Mouse (Mus musculus) lung, postnatal 0 days (tissue): ENCODE results near the gene Hes2. TPM values are rescaled to one million over a fixed set of nuclear protein-coding genes. Genes with fewer than 3 reads are reported as not detected.

Source experiments
- ATAC-seq: fragments of 200-750 bp; cut with Nextera tagmentation; 2 replicates; pipeline ENCODE4 v1.8.0; 2017; ENCODE audit warnings: moderate library complexity
- DNase-seq: peaks from one replicate; pipeline ENCODE4 v3.0.0-alpha.2; 2016; ENCODE audit warnings: low spot score
- H3K27ac ChIP-seq: fragments of 300-500 bp; sonication (generic); 2 replicates; pipeline ENCODE4 v1.5.1; 2014; ENCODE audit warnings: antibody characterized with exemption, mild to moderate bottlenecking, low read length, mixed read lengths
- H3K27me3 ChIP-seq: fragments of 300-500 bp; sonication (generic); replicated peaks from 2 replicates; pipeline ENCODE4 v1.6.1; 2014; ENCODE audit warnings: low read length, mixed read lengths; ENCODE audit not compliant: insufficient read depth
- H3K36me3 ChIP-seq: fragments of 300-500 bp; sonication (generic); 2 replicates; pipeline ENCODE4 v1.6.1; 2014; ENCODE audit warnings: low read length, mixed read lengths; ENCODE audit not compliant: insufficient read depth
- H3K4me1 ChIP-seq: fragments of 300-500 bp; sonication (generic); 2 replicates; pipeline ENCODE4 v1.6.1; 2014; ENCODE audit warnings: antibody characterized with exemption, low read depth, low read length, mixed read lengths; ENCODE audit not compliant: insufficient read depth
- H3K4me2 ChIP-seq: fragments of 300-500 bp; sonication (generic); replicated peaks from 2 replicates; pipeline ENCODE4 v1.6.1; 2014; ENCODE audit warnings: low read depth, mild to moderate bottlenecking, low read length, moderate library complexity, mixed read lengths
- H3K4me3 ChIP-seq: fragments of 300-500 bp; sonication (generic); 2 replicates; pipeline ENCODE4 v1.5.1; 2014; ENCODE audit warnings: low read depth, low read length
- H3K9ac ChIP-seq: fragments of 300-500 bp; sonication (generic); replicated peaks from 2 replicates; pipeline ENCODE4 v1.6.1; 2014; ENCODE audit warnings: low read depth, mild to moderate bottlenecking
- H3K9me3 ChIP-seq: fragments of 300-500 bp; sonication (generic); 2 replicates; pipeline ENCODE4 v1.6.1; 2016; ENCODE audit warnings: low read length, mixed read lengths
- CTCF ChIP-seq: IDR thresholded peaks from 2 replicates; pipeline ENCODE4 v1.5.1; 2016; ENCODE audit warnings: antibody characterized with exemption, mild to moderate bottlenecking
- EP300 ChIP-seq: IDR thresholded peaks from 2 replicates; pipeline ENCODE4 v1.6.1; 2016; ENCODE audit warnings: antibody characterized with exemption, mild to moderate bottlenecking, control low read depth
- WGBS: fragments of 180-500 bp; shearing (Covaris S2); extraction: QIAGEN DNeasy Blood & Tissue Kit; methylation state at CpG from one replicate; pipeline ENCODE4 v1.1.7; 2014; 5-methylcytosine and 5-hydroxymethylcytosine counted together
- polyA plus RNA-seq: library from polyadenylated mRNA; unstranded; fragments of >200 nt; fragmentation: Nextera tagmentation; extraction: Ambion mirVana; gene quantifications from 2 replicates; pipeline ENCODE4 v1.2.1, GENCODE M21; 2015

The Hes2 gene
- polyA plus RNA-seq, 1 experiment from 2014 or later = 0.26 TPM

DNA sequence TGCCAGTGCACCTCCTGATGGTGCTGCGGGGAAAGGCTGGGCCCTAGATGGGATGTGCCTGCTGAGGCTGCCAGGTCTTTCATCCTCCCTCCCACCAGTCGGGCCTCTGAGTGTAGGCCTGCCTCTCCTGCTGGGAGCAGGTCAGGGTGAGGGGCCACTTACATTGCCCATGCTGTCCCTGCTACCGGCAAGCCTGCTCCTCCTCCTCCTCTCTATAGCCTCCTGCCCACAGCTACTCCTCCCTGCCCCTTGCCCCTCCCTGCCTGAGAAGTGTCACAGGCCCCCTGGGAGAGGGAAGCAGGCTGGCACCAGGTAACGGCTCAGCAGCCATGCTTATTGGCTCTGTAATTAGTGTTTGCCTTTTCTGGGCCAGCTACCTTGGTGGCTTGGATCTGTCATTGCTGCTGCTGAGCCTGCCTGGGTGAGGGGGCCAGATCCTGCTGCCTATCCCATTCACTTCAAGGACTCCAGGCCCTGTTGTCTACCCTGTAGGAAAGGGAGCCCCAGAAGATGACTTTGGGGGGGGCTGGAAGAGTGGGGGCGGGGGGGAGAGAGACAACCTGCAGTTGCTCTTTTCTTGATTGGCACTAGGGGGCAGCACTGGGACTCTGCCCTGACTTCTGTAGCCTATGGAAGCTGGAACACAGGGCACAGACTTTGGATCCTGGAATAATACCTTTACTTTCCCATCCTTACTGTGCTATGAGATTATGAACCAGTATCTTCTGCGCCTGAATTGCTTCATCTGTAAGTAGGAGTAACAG is 22.4 kb upstream of the Hes2 start:
- no peaks in the 10 kb centered on the region for H3K9me3 ChIP-seq
- H3K9ac ChIP-seq = no peak overlapping the region
- no peak overlapping the region for H3K4me3 ChIP-seq
- 33% methylated on average over 5 of the region's 6 CpGs for WGBS
- no peak overlapping the region for H3K27ac ChIP-seq
- H3K4me2 ChIP-seq = no peak overlapping the region
- H3K36me3 ChIP-seq = no peaks in the 10 kb centered on the region
- ATAC-seq = no peak
- H3K4me1 ChIP-seq = peaks cover 5% of the 10 kb centered on the region; the same call in 1 of the 2 replicates
- H3K27me3 ChIP-seq = peaks cover 26% of the 10 kb centered on the region; the same call in 1 of the 2 replicates
- peak; percentile 63 for DNase-seq
- TF ChIP-seq CTCF = peak; percentile 74
- TF ChIP-seq EP300 = no peak

DNA sequence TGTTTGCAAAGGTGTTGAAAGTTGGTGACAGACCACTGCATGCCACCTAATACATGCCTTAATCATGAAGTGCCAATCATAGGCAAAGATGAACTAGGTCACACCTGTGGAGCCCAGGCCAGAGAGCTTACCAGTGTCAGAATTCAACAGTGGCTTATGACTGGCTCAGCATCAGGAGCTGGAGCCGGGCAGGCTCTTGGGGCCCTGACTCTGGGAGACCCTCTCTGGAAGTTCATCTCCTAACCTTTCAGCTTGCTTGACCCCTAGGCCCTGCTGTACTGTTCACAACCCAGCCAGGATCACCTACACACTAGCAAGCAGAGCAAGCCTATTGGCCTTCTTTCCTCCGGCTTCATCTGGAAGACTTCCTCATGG is 21.8 kb upstream of the Hes2 start:
- 92% methylated on average over 2 of the region's 2 CpGs for WGBS
- no peak overlapping the region for H3K4me3 ChIP-seq
- no peak for ATAC-seq
- H3K27ac ChIP-seq = no peak overlapping the region
- H3K36me3 ChIP-seq = no peaks in the 10 kb centered on the region
- no peak overlapping the region for H3K9ac ChIP-seq
- DNase-seq = no peak
- H3K4me2 ChIP-seq = no peak overlapping the region
- TF ChIP-seq CTCF (no peak), EP300 (no peak)
- peaks cover 21% of the 10 kb centered on the region; the same call in 1 of the 2 replicates for H3K27me3 ChIP-seq
- peaks cover 5% of the 10 kb centered on the region; the same call in 1 of the 2 replicates for H3K4me1 ChIP-seq
- no peaks in the 10 kb centered on the region for H3K9me3 ChIP-seq

DNA sequence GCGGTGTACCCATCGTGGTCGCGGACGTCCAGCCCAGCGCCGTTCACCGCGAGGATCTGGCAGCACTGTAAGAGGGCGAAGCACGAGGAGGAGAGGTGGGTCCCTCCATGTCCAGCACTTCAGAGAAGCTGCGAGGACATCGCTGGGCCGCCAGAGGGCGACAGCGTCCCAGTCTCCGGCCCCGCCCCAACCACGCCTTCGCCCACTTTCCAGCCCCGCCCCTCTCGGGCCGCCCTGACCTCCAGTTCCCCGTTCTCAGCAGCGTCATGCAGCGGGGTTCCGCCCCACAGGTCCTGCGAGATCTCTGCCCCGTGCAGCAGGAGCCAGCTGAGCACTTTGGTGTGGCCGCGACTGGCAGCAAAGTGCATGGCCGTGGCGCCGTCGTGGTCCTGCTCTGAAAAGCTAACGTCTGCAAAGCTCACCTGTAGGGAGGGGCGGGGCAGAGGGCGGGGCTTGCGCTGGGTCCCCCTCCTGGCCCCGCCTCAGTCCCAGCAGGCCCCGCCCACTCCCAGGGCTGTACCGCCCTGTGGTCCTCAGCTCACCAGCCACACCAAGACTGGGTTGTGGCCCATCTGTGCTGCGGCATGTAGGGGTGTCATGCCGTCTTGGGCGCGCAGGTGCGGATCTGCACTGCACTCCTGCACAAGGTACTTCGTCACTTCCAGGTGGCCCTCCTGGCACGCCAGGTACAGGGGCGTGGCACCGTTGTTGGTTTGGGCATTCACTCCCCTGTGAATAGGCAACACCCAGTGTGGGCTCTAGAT is 20.0 kb upstream of the Hes2 start:
- H3K9me3 ChIP-seq = no peaks in the 10 kb centered on the region
- H3K4me1 ChIP-seq = peaks cover 5% of the 10 kb centered on the region; the same call in 1 of the 2 replicates
- peak overlapping the region; percentile 61 for H3K4me2 ChIP-seq
- H3K27ac ChIP-seq = 0 out of 2 replicates have a peak overlapping the region, but pooled peaks have one; percentile 21
- H3K36me3 ChIP-seq = no peaks in the 10 kb centered on the region
- no peak overlapping the region for H3K9ac ChIP-seq
- DNase-seq (peak; percentile 93), ATAC-seq (peak; percentile 93)
- TF ChIP-seq EP300 = no peak
- TF ChIP-seq CTCF = peak; percentile 95
- H3K27me3 ChIP-seq = 0 out of 2 replicates have a peak, but pooled peaks cover 7% of the 10 kb centered on the region
- WGBS = 4% methylated on average over 49 of the region's 51 CpGs
- H3K4me3 ChIP-seq = peak overlapping the region; percentile 38

DNA sequence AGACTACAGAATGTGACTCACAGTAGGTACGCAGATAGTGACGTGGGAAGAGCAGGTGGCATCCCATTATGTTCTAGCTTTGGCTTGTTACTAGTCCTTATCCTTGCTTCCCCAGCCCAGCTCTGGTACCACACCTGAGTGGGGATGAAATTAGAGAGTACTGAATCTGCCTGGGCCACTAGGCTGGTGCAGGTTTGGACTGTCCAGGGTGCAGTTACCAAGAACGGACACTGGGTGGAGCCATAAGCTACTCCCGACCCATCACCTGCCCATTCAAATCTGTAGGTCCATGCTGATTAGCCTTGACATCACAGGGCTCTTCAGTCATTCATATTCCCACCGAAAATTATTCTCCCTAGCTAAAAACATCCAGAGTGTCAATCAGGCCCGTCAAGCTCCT is 18.2 kb upstream of the Hes2 start:
- H3K36me3 ChIP-seq = no peaks in the 10 kb centered on the region
- ATAC-seq = no peak
- H3K4me3 ChIP-seq = no peak overlapping the region
- H3K9ac ChIP-seq = no peak overlapping the region
- H3K4me2 ChIP-seq = no peak overlapping the region
- H3K4me1 ChIP-seq = peaks cover 5% of the 10 kb centered on the region; the same call in 1 of the 2 replicates
- no peak for TF ChIP-seq EP300
- TF ChIP-seq CTCF = peak; percentile 80
- WGBS = 27% methylated on average over 6 of the region's 6 CpGs
- no peak overlapping the region for H3K27ac ChIP-seq
- peak; percentile 80 for DNase-seq
- H3K27me3 ChIP-seq = no peaks in the 10 kb centered on the region
- H3K9me3 ChIP-seq = no peaks in the 10 kb centered on the region

DNA sequence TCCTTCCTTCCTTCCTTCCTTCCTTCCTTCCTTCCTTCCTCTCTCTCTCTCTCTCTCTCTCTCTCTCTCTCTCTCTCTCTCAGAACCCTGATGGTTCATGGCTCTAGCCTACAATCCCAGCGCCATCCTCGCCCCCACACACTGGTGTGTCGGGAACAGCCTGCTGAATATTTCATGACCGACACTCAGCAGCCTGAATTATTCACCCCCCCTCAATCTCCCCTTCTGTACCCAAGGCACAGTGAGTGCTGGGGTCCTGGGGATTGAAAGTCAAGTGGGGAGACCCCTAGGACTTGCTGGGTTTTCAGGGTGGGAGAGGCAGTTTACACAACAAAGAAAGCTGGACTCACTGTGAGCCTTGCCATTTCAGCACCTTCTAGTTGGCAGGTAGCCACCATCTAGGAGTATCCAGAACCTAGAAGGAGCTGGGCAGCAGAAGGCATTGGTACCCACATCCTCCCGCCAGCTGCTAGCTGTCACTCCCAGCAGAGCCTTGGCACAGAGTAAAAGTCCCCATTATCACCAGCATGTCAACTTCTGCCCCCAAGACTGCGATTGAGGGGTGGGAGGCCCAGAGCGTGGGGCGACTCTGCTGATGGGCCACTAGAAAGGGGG is 17.0 kb upstream of the Hes2 start:
- ATAC-seq = no peak
- TF ChIP-seq CTCF = no peak
- TF ChIP-seq EP300 = no peak
- no peaks in the 10 kb centered on the region for H3K27me3 ChIP-seq
- no peak overlapping the region for H3K27ac ChIP-seq
- H3K9me3 ChIP-seq = no peaks in the 10 kb centered on the region
- no peak for DNase-seq
- no peak overlapping the region for H3K4me3 ChIP-seq
- H3K4me1 ChIP-seq = peaks cover 5% of the 10 kb centered on the region; the same call in 1 of the 2 replicates
- H3K9ac ChIP-seq = no peak overlapping the region
- no peak overlapping the region for H3K4me2 ChIP-seq
- WGBS = 62% methylated on average over 8 of the region's 8 CpGs
- no peaks in the 10 kb centered on the region for H3K36me3 ChIP-seq

DNA sequence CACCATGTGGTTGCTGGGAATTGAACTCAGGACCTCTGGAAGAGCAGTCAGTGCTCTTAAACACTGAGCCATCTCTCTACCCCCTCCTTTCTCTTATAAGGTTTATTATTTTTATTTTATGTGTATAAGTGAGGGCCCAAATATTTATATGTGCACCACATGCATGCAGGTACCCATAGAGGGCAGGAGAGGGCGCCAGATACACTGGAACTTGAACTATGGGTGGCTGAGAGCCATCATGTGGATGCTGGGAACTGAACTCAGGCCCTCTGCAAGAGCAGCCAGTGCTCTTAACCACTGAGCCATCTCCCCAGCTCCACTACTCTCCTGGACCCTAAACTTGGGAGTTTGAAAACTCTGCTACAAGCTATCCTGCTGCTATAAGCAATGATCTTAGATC is 15.0 kb upstream of the Hes2 start:
- no peak overlapping the region for H3K9ac ChIP-seq
- H3K4me1 ChIP-seq = peaks cover 5% of the 10 kb centered on the region; the same call in 1 of the 2 replicates
- H3K27ac ChIP-seq = no peak overlapping the region
- H3K9me3 ChIP-seq = no peaks in the 10 kb centered on the region
- no peaks in the 10 kb centered on the region for H3K36me3 ChIP-seq
- 20% methylated on average over 1 of the region's 1 CpGs for WGBS
- no peak for DNase-seq
- no peak for ATAC-seq
- H3K4me3 ChIP-seq = no peak overlapping the region
- H3K4me2 ChIP-seq = no peak overlapping the region
- no peaks in the 10 kb centered on the region for H3K27me3 ChIP-seq
- TF ChIP-seq EP300 (no peak), CTCF (peak; percentile 23; the same call in 1 of the 2 replicates)
